In genomic region chr10:83995913-83996312, GRCm38 (mm10) we compare ENCODE assay signal across 8 mouse cellular contexts.
DNase-seq lines count a peak whose midpoint lies in the region; ATAC-seq lines count a peak whose summit lies in the region.

No protein-coding gene starts in this region.

- peaks cover 35% of the 10 kb centered on the region for H3K4me1 ChIP-seq in embryonic facial prominence, embryonic 13.5 days

- intact Hi-C loops in heart, postnatal 10 days (cut with DNase I) = no loop called here

- DNase-seq in adipocyte (ENCODE audit: low spot score) = peak; percentile 60
- peak; percentile 84 to 88 for DNase-seq in heart, postnatal 10 days
- peak; percentile 86 to 90 for DNase-seq in lung, adult 18-20 months
- DNase-seq in neural tube, embryonic 10.5 days (ENCODE audit: extremely low spot score, low spot score) = no peak
- DNase-seq in layer of hippocampus, postnatal 14 days (ENCODE audit: low spot score in 2 of 2) = no peak
- DNase-seq in frontal cortex, postnatal 36 days (ENCODE audit: low spot score in 2 of 2) = no peak

- H3K9me3 ChIP-seq in embryonic facial prominence, embryonic 13.5 days = no peaks in the 10 kb centered on the region

- H3K4me2 ChIP-seq in embryonic facial prominence, embryonic 13.5 days = no peak overlapping the region

- H3K9ac ChIP-seq in embryonic facial prominence, embryonic 13.5 days = no peak overlapping the region

- peak overlapping the region; percentile 85 for H3K27ac ChIP-seq in embryonic facial prominence, embryonic 13.5 days

- no peak for ATAC-seq in embryonic facial prominence, embryonic 13.5 days (ENCODE audit: insufficient number of reproducible peaks, insufficient read depth, low FRiP score, low TSS enrichment, low read depth)
- ATAC-seq in inflammation-experienced regulatory T-cells, adult 6 months = no peak

- no peak overlapping the region for H3K4me3 ChIP-seq in embryonic facial prominence, embryonic 13.5 days

- H3K36me3 ChIP-seq in embryonic facial prominence, embryonic 13.5 days = no peaks in the 10 kb centered on the region

- no peaks in the 10 kb centered on the region for H3K27me3 ChIP-seq in embryonic facial prominence, embryonic 13.5 days

- WGBS in embryonic facial prominence, embryonic 13.5 days = 25% methylated on average over 4 of the region's 4 CpGs

Comparison
In these comparisons a context has a peak if more than half of its experiments do, and no peak if none do; other contexts are left out.
1. DNase-seq: peak in adipocyte (single experiment), heart, postnatal 10 days (2 of 2) and lung, adult 18-20 months (2 of 2); none in neural tube, embryonic 10.5 days (single experiment), layer of hippocampus, postnatal 14 days (0 of 2) and frontal cortex, postnatal 36 days (0 of 2).